Mouse (Mus musculus): ENCODE results near the gene Palm. TPM values are rescaled to one million over a fixed set of nuclear protein-coding genes. Genes with fewer than 3 reads are reported as not detected.

The Palm gene
- total RNA-seq, 2 experiments from 2014 or later = 293 to 312 TPM

- Histone ChIP-seq H3K4me3 (peak within 1 kb of the TSS; percentile 95), H3K27ac (peak within 1 kb of the TSS; percentile 97)
- no peak for TF ChIP-seq CTCF (IDR thresholded peaks at IDR 0.05)
- intact Hi-C loops (cut with DNase I) = no loop called here
- DNase-seq (ENCODE audit: extremely low spot score in 1 of 2, low spot score in 2 of 2) = peak; percentile 99
Observed at GRCm38 (mm10) chr10:79853860-79854795, 60.8 kb downstream of the Palm start, which contains the start of gene Ptbp1. Gene Ptbp1, plus strand, starts transcription at chr10:79854427.

GRCm38 (mm10) chr10:79854801-79855541 is 61.6 kb downstream of the Palm start:
- DNase-seq (ENCODE audit: extremely low spot score in 1 of 2, low spot score in 2 of 2) = peak; percentile 59 to 64
- intact Hi-C loops (cut with DNase I) = no loop called here

GRCm38 (mm10) chr10:79855558-79856184 is 62.3 kb downstream of the Palm start:
- no peak for TF ChIP-seq CTCF (IDR thresholded peaks at IDR 0.05)
- H3K4me3 ChIP-seq = peak overlapping the region; percentile 95
- peak overlapping the region; percentile 97 for H3K27ac ChIP-seq
- intact Hi-C loops (cut with DNase I) = no loop called here
- no peak for DNase-seq (ENCODE audit: extremely low spot score in 1 of 2, low spot score in 2 of 2)

More at GRCm38 (mm10) chr10:79854801-79855541, 61.6 kb downstream of the Palm start:
- TF ChIP-seq CTCF (IDR thresholded peaks at IDR 0.05) = no peak
- Histone ChIP-seq H3K27ac (peak overlapping the region; percentile 97), H3K4me3 (peak overlapping the region; percentile 95)

GRCm38 (mm10) chr10:79856280-79856679 is 62.9 kb downstream of the Palm start:
- no peak for TF ChIP-seq CTCF (IDR thresholded peaks at IDR 0.05)
- Histone ChIP-seq H3K4me3 (peak overlapping the region; percentile 95), H3K27ac (peak overlapping the region; percentile 97; the same call in 1 of the 2 replicates)
- DNase-seq (ENCODE audit: extremely low spot score in 1 of 2, low spot score in 2 of 2) = no peak
- intact Hi-C loops (cut with DNase I) = no loop called here

GRCm38 (mm10) chr10:79856704-79857451 is 63.5 kb downstream of the Palm start:
- H3K27ac ChIP-seq = peak overlapping the region; percentile 54; the same call in 1 of the 2 replicates
- intact Hi-C loops (cut with DNase I) = no loop called here
- no peak for TF ChIP-seq CTCF (IDR thresholded peaks at IDR 0.05)
- no peak for DNase-seq (ENCODE audit: extremely low spot score in 1 of 2, low spot score in 2 of 2)
- peak overlapping the region; percentile 95 for H3K4me3 ChIP-seq

GRCm38 (mm10) chr10:79857452-79857811 is 64.1 kb downstream of the Palm start:
- peak in 1 of 2 experiments; percentile 28 for DNase-seq (ENCODE audit: extremely low spot score in 1 of 2, low spot score in 2 of 2)
- Histone ChIP-seq H3K4me3 (peak overlapping the region; percentile 95; the same call in 1 of the 2 replicates), H3K27ac (peak overlapping the region; percentile 54; the same call in 1 of the 2 replicates)
- no peak for TF ChIP-seq CTCF (IDR thresholded peaks at IDR 0.05)
- intact Hi-C loops (cut with DNase I) = no loop called here

- TF ChIP-seq CTCF (IDR thresholded peaks at IDR 0.05) = no peak
- H3K4me3 ChIP-seq = no peak overlapping the region
- intact Hi-C loops (cut with DNase I) = no loop called here
- peak overlapping the region; percentile 24; the same call in 1 of the 2 replicates for H3K27ac ChIP-seq
- no peak for DNase-seq (ENCODE audit: extremely low spot score in 1 of 2, low spot score in 2 of 2)
Observed at GRCm38 (mm10) chr10:79857894-79858293, 64.5 kb downstream of the Palm start.

GRCm38 (mm10) chr10:79858416-79859074 is 65.2 kb downstream of the Palm start:
- peak; percentile 65 to 71 for DNase-seq (ENCODE audit: extremely low spot score in 1 of 2, low spot score in 2 of 2)
- Histone ChIP-seq H3K27ac (no peak overlapping the region), H3K4me3 (0 out of 2 replicates have a peak overlapping the region, but pooled peaks have one; percentile 14)
- TF ChIP-seq CTCF (IDR thresholded peaks at IDR 0.05) = no peak
- intact Hi-C loops (cut with DNase I) = no loop called here

- DNase-seq (ENCODE audit: extremely low spot score in 1 of 2, low spot score in 2 of 2) = no peak
- no peak for TF ChIP-seq CTCF (IDR thresholded peaks at IDR 0.05)
- intact Hi-C loops (cut with DNase I) = no loop called here
- Histone ChIP-seq H3K4me3 (no peak overlapping the region), H3K27ac (no peak overlapping the region)
Observed at GRCm38 (mm10) chr10:79859116-79859515, 65.7 kb downstream of the Palm start.

- DNase-seq (ENCODE audit: extremely low spot score in 1 of 2, low spot score in 2 of 2) = no peak
- Histone ChIP-seq H3K27ac (no peak overlapping the region), H3K4me3 (no peak overlapping the region)
- TF ChIP-seq CTCF (IDR thresholded peaks at IDR 0.05) = no peak
- intact Hi-C loops (cut with DNase I) = no loop called here
Observed at GRCm38 (mm10) chr10:79860079-79860911, 66.9 kb downstream of the Palm start.

All from left cerebral cortex, adult 2 months (tissue).